Mouse (Mus musculus) spleen, adult 12 weeks (tissue): ENCODE data around the gene Camsap1.

Experiments used
- DNase-seq: peaks from one replicate; pipeline ENCODE4 v3.0.0; 2022; ENCODE audit warnings: low spot score

The Camsap1 gene

DNA sequence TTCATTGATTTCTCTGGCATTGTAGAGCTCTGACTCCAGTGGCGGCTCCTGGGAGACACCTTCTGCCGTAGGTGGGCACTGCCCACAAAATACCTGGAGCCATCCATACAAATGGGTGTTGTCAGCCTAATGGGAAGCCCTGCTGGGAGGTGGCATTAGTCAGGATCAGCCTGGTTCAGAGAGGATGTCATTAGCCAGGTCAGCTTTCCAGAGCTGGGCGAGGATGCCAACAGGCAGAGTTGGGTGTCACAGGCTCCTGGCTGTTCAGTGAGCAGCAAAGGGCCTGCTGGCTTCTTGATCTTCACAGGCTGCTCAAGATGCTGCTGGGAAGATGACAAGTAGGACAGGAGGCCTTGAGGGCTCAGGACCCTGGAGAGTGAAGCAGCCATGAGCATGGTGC, 98.3 kb downstream of the Camsap1 start:
- no peak for DNase-seq

DNA sequence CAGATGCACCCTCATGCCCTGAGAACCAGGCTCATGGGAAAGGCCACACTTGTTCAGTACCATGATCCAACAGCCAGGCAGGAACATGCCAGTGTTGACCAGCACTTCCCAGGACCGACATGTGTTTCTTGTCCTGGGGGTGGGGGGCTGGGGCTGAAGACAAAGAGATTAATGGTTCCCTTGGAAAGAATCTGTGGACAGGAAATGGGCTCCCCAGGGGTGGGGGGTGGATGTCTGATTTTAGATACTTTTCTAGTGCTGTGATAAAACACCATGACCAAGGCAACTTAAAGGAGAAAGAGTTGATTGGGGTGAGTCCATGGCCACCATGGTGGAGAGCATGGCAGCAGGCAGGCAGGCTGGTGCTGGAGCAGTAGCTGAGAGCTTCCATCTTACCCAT, 100.8 kb downstream of the Camsap1 start:
- DNase-seq, result no peak

DNA sequence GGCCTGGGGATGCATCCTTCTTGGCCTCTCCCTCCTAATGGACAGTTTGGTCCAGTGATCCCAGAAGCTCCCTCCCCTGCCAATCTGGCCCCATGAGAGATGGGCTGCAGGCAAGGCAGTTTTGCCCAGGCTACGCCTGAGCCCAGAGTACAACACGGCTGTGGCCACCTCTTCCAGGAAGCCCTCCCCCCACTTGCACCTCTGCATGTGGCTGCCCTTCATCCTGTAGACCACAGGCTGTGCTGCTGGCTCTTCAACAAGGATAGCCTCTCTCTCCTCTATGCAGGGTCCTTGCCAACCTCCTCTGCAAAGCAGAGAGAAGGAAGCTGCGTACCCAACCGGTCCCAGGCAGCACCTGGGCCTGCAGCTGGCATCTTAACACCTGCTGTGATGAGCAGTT, 104.0 kb downstream of the Camsap1 start:
- DNase-seq, result no peak

DNA sequence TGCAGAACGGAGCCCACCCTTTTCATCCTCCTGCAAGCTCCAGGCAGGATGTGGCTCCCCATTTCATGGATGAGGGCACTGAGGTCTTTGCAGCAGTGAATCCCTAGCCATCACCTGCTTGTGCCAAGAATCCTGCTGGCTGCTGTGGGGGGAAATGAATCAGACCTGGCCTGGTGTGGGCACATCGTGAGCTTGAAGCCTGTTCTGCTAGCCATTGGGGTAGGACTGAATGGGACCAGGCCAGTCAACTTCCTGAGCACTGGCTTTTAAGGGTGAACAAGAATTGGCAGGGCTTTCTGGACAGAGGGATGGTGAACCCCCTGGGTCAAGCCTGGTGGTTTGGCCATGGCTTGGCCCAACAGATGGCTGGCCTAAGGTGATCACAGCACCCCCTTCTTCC, 104.6 kb downstream of the Camsap1 start:
- no peak for DNase-seq

DNA sequence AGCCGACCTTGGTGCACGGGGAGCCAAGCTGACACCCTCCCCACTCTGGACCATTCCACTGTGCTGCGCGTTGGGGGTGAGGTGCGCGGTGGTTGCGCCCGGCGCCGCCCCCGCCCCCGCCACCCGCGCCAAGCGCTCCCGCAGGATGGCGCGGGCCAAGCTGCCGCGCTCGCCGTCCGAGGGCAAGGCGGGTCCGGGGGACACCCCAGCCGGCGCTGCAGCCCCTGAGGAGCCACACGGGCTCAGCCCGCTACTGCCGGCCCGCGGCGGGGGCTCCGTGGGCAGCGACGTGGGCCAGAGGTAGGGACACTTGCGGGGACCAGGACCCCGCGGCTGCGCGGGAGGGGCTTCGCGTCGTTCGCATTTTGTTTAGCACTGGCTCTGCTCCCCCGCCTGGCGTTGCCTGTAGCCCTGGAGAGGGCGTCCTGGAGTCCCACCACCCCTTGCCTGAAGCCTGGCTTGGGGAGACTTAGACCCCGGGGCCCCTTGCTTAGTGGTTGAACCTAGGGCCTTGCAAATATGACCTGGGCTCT, 105.3 kb downstream of the Camsap1 start:
- DNase-seq, result no peak

DNA sequence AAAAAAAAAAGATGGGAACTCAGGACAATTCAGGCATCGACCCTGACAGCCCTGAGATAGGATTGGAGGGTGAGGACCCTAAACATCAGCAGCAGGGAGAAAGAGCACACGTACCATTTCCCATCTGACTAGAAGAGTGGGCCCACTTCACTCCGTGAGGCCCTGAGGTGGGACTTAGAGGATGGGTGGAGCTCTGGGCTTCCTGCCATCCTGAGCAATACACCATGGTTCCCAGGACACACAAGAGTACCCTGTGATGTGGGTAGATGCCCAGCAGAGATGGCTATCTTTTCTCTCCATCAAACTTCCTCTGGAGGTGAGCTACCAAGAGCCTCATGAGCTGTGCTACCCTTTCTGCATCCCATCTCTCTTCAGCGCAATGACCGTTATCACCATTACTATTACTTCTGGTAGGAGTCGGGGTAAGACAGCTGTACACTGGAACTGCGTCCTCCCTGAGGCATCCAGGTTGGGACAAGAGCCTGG, 105.8 kb downstream of the Camsap1 start:
- DNase-seq, result no peak
